Mouse (Mus musculus): ENCODE results near the gene Zfp131.
"Not testable (repeated sequence)": the region's sequence is repeated elsewhere in the genome, so short reads cannot be mapped to it uniquely, and the experiment has no call there.

Zfp131 gene

DNA sequence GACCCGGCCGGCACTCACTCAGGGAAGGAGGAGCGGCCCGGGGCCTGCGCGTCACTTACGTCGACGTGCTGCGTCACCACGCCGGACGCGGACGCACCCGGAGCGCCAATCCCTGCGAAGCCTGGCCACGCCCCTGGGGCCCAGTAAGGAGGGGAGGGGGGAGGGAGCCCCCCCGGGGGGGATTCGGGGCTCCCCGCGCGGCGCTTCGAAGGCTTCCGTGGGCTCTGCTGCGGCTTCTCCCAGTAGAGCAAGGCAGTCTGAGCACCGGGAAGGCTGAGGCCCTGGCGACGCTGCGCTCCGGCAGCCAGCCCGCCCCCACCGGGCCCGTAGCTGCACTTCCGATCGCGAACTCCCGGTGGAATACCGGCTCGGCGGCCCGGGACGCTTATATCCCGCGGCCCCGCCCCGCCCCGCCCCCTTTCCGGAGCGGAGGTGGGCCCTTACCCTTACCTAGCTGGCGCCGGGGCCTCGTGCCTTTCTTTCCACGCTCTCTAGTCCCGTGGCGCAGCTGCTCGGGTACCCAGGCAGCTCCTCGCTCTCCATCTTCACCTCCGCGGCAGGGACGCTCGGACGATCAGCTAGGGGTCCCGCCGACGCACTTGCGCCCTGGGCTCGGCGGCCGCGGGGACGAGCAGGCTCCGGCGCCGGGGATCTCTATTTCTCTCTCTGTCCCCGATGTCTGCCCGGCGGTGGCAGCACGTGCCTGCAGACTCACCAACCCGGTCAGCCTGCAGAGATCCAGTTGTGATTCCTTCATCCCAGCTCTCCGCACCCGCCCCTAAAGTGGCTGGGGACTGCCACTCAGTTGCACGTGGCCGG lies at the start of gene Zfp131:
Gene Zfp131 (minus strand): TSS at position 129 of the 819 bp plus-strand sequence.
- peak; percentile 88 to 93 for DNase-seq (ENCODE audit: low spot score in 2 of 2)

GRCm38 (mm10) chr13:119839982-119840381 lies 49.3 kb upstream of the Zfp131 start:
- not testable (repeated sequence) for DNase-seq (ENCODE audit: low spot score in 2 of 2)

GRCm38 (mm10) chr13:119837719-119838337 lies 47.1 kb upstream of the Zfp131 start:
- DNase-seq (ENCODE audit: low spot score in 2 of 2) = peak in 1 of 2 experiments; percentile 31

DNA sequence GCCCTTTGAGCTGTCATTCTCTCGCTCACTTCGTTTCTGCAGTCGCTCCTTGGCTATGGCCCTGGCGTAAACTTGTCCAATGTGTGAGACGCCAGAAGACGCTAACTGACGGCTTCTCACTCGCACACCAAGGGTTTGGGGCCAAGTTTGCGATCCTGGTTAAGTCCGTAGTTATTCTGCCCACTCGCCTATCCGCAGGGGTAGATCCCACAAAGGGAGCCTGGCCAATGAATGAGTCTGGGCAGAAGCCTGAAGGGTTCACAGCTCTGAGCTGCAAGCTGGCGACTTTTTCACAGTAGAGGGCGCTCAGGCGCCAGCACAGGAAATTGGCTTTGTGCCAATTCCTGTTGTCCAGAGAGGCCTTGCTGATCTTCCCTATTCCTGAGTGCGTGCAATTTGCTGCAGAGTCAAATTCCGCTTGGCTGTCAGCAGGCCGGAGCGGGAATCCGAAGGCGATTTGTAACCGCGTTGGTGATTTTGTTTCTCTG lies 45.7 kb upstream of the Zfp131 start:
- DNase-seq (ENCODE audit: low spot score in 2 of 2) = peak in 1 of 2 experiments; percentile 8

DNA sequence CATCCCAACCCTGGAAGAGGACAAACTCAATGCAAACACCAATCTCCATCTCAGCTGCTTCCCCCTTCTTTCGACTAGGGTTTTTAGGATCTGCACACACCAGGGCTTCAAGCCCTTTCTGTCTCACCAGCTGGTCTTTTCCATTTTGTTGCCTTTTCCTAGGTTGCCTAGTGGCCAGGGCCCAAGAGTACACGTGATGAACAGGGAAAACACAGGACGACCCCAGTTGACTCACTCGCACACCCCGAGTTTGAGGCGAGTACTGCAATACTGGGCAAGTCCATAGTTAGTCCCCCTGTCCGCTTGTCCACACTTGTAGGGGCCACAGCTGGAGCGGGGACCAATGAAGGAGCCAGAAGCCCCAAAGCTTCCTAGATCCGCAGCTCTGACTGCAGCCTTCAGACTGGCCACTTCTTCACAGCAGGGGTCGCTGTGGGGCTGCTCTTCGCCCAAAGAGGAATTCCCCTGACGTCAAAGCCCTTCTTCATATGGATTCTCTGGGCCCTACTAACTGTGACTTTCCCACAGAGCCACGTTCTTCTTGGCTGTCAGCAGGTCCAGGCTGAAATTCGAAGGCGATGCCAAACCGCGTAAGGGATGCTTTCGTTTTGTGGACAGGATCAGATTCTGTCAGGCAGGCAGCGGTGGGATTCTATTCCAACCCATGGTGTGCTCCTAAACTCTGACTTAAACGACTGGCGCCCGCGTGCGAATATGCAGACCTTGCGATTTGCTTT lies 44.8 kb upstream of the Zfp131 start, which contains the start of gene D13Ertd608e:
Gene D13Ertd608e (plus strand): TSS at position 687 of the 737 bp plus-strand sequence.
- DNase-seq (ENCODE audit: low spot score in 2 of 2) = peak in 1 of 2 experiments; percentile 29

GRCm38 (mm10) chr13:119830116-119830515 lies 39.4 kb upstream of the Zfp131 start, which contains the start of gene AF067063:
AF067063 (minus strand) TSS chr13:119830216.
- not testable (repeated sequence) for DNase-seq (ENCODE audit: low spot score in 2 of 2)

- DNase-seq (ENCODE audit: low spot score in 2 of 2) = no peak
Measured at GRCm38 (mm10) chr13:119817579-119818206, 27.0 kb upstream of the Zfp131 start.

DNA sequence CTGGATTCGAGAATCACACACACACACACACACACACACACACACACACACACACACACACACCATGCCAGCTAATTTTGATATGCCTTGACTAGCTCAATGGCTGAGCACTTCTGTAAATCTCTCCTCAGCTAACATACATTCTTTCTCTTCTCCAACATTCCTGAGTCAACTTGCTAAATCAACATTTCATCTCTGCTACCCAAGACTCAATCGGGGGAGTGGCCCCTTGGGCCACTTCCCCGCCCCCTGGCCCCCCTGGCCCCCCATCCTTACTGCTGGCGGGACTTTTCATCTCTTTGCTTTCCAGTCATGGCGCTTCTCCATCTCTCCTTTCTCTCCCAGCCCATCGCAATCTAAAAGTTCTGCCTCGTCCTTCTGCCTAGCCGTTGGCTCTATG lies 26.1 kb upstream of the Zfp131 start:
- DNase-seq (ENCODE audit: low spot score in 2 of 2) = no peak

DNA sequence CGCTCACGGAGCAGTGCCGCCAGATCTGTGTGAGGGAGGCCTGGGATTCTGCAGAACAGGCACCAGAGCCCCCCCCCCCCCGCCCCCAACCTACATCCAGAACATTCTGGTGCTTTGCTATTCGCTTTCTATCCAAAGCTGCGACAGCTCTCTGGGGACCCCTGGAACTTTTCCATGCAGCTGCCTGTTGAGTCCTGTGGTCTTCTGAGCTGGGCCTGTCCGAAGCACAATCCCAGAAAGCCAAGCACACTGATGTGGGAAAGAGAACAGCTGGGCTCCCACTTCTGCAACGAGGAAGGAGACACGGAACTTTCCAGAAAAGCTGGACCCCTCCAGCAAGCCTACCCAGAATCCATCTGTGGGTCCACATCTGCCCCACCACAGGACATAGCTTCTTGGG lies 19.3 kb upstream of the Zfp131 start:
- no peak for DNase-seq (ENCODE audit: low spot score in 2 of 2)

DNA sequence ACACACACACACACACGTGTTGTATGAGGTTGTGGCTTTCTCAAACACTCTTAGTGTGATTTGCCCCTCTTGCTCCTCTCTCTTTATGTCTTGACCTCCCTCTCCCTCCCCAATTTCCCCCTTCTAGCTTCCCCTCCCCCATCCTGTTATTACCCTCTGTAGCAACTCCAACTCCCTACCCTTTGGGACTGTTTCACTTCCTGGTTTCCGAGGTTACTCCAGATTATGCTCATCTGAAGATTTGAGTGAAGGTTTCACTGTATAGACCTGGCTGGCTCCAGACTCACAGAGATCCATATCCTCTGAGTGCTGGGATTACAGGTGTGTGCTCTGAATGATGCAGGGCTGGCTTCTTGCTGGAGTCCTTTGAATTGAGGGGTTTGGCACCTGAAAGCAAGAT lies 18.2 kb upstream of the Zfp131 start:
- no peak for DNase-seq (ENCODE audit: low spot score in 2 of 2)

DNA sequence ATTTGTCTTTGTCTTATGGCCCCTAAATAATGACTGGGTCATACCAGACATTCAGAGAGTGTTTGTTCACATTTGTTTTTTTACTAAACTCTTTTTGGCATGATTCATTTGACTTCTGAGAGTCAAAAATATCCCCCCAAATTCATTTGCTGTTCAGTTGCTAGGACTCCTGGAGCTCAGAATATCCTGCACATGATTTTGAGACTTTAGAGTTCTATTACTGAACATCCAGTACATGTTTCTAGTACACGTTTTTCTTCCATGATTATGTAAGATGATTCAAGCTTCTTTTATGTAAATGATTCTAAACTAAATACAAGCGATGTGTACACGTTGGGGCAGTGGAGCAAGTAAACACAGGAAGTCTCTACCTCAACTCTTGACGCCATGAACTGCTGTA lies 7.0 kb upstream of the Zfp131 start:
- DNase-seq (ENCODE audit: low spot score in 2 of 2) = no peak

- no peak for DNase-seq (ENCODE audit: low spot score in 2 of 2)
Measured at GRCm38 (mm10) chr13:119792791-119793404, 2.2 kb upstream of the Zfp131 start.

- DNase-seq (ENCODE audit: low spot score in 2 of 2) = no peak
Measured at GRCm38 (mm10) chr13:119791580-119792135, 969 bp upstream of the Zfp131 start.

DNA sequence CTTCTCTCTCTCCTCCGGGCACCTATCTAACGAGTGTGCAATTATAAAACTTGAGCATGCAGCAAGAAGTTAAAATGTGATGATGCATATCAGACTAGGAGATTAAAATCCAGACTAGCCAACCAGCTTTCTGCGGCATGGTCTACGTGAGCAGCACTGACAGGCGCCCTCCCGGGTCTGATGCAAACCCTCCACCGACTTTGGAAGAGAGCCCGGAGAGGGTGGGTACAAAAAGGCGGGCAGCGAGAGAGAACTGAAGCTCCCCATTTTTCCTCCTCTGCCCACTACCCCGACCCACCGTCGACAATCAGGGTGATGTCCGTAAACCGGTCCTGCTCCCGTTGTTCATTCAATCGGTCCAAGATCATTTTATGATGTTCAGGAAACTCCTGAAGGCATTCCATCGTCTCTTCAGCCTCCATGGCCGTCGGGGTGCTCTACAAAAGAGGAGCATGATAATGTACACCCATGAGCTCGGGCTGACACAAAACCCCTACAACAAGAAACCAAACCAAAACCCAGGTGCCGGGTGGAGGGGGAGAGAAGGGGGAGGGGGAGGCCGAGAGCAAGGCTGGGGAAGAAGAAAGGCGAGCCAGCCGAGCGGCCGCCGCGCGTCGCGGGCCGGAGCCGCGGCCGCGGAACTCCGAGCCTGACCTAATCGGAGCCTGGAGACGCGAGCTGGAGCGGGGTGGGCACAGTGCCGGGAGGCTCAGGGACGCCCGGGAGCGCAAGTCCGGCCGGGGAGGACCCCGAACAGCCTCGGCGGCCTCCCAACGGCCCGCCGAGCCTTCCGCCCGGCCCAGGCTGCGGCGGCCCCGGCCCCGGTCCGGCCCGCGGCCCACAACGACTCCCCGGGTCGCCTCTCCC lies 605 bp downstream of the Zfp131 start:
- peak; percentile 54 to 72 for DNase-seq (ENCODE audit: low spot score in 2 of 2)

DNA sequence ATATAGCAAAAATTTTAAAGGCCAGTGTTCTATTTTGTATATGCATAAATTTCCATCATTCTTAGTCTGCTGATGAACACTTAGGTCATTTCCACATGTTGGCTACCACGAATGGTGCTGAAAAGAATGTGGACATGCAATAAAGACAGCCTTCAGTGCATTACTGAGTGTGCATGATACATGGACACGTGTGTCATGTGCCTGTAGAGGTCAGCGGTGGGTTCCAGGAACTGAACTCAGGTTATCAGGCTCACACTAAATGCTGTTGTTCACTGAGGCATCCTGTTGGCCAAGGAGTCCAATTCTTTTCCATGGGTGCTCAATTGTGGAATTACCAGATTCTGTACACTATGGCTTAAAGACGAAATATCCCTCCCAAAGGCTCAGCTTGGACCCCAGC lies 7.1 kb downstream of the Zfp131 start:
- DNase-seq (ENCODE audit: low spot score in 2 of 2) = no peak

DNA sequence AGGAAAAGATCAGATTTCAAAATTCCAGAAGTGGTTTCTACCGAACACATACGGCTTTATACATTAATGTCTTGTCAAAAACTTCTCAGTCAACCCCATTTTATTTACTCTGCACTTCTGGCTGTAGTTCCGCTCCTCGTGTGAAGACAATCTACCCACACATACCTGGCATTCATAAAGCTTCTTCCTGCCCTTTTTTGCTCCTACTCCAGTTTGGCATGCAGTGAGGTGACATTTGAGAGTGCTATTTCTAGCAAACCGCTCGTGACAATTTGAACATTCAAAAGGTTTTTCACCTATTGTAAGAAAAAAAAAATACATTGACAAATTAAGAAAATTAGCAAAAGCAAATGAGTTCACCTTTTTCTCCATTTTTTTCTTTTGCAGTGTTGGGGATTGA lies 22.1 kb downstream of the Zfp131 start:
- DNase-seq (ENCODE audit: low spot score in 2 of 2) = no peak

GRCm38 (mm10) chr13:119766480-119766879 lies 24.2 kb downstream of the Zfp131 start:
- no peak for DNase-seq (ENCODE audit: low spot score in 2 of 2)

GRCm38 (mm10) chr13:119756831-119757230 lies 33.9 kb downstream of the Zfp131 start:
- no peak for DNase-seq (ENCODE audit: low spot score in 2 of 2)

DNA sequence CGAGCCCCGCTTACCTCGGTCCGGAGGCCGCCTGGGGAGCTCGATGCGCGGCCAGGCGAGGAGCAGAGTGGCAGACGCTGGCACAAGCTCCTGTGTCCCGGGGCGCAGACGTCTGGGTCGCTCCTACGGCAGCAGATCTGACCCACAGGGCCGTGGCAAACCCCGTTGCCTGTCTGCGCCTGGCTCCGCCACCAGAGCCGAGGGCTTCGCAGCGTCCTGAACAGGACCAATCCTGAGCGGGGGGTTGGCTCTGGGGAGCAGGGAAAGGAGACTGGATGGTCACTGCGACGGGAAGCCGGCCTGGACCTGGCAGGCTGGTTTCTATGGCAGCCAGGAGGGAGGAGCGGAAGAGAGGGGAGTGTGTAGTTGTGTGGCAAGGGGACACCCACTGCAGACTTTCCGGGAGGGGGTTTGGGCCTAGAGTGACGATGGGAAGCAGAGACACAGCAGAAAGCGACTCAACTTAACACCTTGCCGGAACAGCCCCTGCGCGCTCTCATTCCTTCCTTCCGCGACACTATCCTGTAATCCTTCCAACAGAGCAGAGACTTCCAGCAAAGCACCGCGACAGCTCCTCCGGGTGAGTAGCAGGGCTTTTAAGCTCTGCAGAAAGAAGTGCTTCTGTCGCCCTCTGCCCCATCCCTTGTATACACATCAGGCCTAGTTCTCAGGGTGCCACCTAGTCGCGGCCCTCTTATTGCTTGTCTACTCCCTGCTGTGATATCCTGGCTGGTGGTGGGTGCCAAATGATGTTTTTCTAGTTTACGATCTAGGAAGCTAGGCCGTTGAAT lies 34.8 kb downstream of the Zfp131 start, which contains the start of gene Nim1k:
Gene Nim1k (minus strand): TSS at position 202 of the 791 bp plus-strand sequence.
- DNase-seq (ENCODE audit: low spot score in 2 of 2) = peak; percentile 83 to 87
